ENCODE assay signal across 8 mouse cellular contexts in genomic region chr4:136069954-136070353, GRCm38 (mm10). TPM values are rescaled to one million over a fixed set of nuclear protein-coding genes. Genes with fewer than 3 reads are reported as not detected.
A peak's percentile ranks its signal among the peaks of the same experiment; 100 is the strongest.
DNase-seq lines count a peak whose midpoint lies in the region; ATAC-seq and TF ChIP-seq lines count a peak whose summit lies in the region.

No protein-coding gene starts in this region.

- ATAC-seq in forebrain, postnatal 0 days: peak; percentile 71
- ATAC-seq in lung, embryonic 16.5 days (ENCODE audit: low read depth): peak; percentile 78

- peak; percentile 87 for DNase-seq in MN1 (ENCODE audit: low spot score)
- peak; percentile 47 to 53 for DNase-seq in cerebellum, adult 2 months
- peak; percentile 86 for DNase-seq in forebrain, postnatal 0 days
- DNase-seq in heart, postnatal 4 days: peak; percentile 91
- peak; percentile 61 to 81 for DNase-seq in layer of hippocampus, adult 2 months (ENCODE audit: low spot score in 2 of 2)
- DNase-seq in ovary, postnatal 36 days (ENCODE audit: low spot score): peak; percentile 85
- peak; percentile 90 for DNase-seq in thymus, postnatal 25 days

- H3K4me1 ChIP-seq in cerebellum, adult 2 months (ENCODE audit: control insufficient read depth, insufficient read depth, low read length): 0 out of 2 replicates have a peak, but pooled peaks cover 5% of the 10 kb centered on the region
- no peaks in the 10 kb centered on the region for H3K4me1 ChIP-seq in forebrain, postnatal 0 days (ENCODE audit: insufficient read depth)
- peaks cover 3% of the 10 kb centered on the region for H3K4me1 ChIP-seq in lung, embryonic 16.5 days (replicated peaks; ENCODE audit: control insufficient read depth, insufficient read depth, low read length)

- no peak overlapping the region for H3K4me3 ChIP-seq in cerebellum, adult 2 months (replicated peaks; ENCODE audit: insufficient read depth, low read depth, low read length)
- H3K4me3 ChIP-seq in forebrain, postnatal 0 days (ENCODE audit: low read depth, low read length): no peak overlapping the region
- H3K4me3 ChIP-seq in layer of hippocampus, adult 2 months: no peak overlapping the region
- H3K4me3 ChIP-seq in lung, embryonic 16.5 days (ENCODE audit: low read length): no peak overlapping the region

- TF ChIP-seq POLR2A in cerebellum, adult 2 months (IDR thresholded peaks at IDR 0.05; ENCODE audit: borderline replicate concordance, insufficient read depth, low read length): no peak

- no peak overlapping the region for H3K9ac ChIP-seq in forebrain, postnatal 0 days
- H3K9ac ChIP-seq in lung, embryonic 16.5 days (ENCODE audit: low read length): peak overlapping the region; percentile 21; the same call in 1 of the 2 replicates

- H3K27ac ChIP-seq in cerebellum, adult 2 months (ENCODE audit: insufficient read depth, low read length): no peak overlapping the region
- H3K27ac ChIP-seq in forebrain, postnatal 0 days (ENCODE audit: low read depth, low read length): no peak overlapping the region
- H3K27ac ChIP-seq in layer of hippocampus, adult 2 months: no peak overlapping the region; the same call in 1 of the 2 replicates
- peak overlapping the region; percentile 3; the same call in 1 of the 2 replicates for H3K27ac ChIP-seq in lung, embryonic 16.5 days (ENCODE audit: low read length)

- 4% methylated on average over 18 of the region's 18 CpGs for WGBS in cerebellum, adult 2 months
- WGBS in forebrain, postnatal 0 days: 2% methylated on average over 18 of the region's 18 CpGs
- WGBS in lung, embryonic 16.5 days: 2% methylated on average over 18 of the region's 18 CpGs

- TF ChIP-seq CTCF in cerebellum, adult 2 months (IDR thresholded peaks at IDR 0.05; ENCODE audit: borderline replicate concordance, insufficient read depth, low read depth, low read length): peak; percentile 79
- TF ChIP-seq CTCF in forebrain, postnatal 0 days (IDR thresholded peaks at IDR 0.05; ENCODE audit: low read depth): peak; percentile 95
- TF ChIP-seq CTCF in layer of hippocampus, adult 2 months (conservative IDR thresholded peaks at IDR 0.05): peak; percentile 95

- H3K4me2 ChIP-seq in forebrain, postnatal 0 days (ENCODE audit: low read depth): no peak overlapping the region
- H3K4me2 ChIP-seq in lung, embryonic 16.5 days (ENCODE audit: low read depth, low read length): no peak overlapping the region

- H3K9me3 ChIP-seq in forebrain, postnatal 0 days (ENCODE audit: low read length): no peaks in the 10 kb centered on the region
- no peaks in the 10 kb centered on the region for H3K9me3 ChIP-seq in lung, embryonic 16.5 days (ENCODE audit: control insufficient read depth, low read length)

- no peaks in the 10 kb centered on the region for H3K36me3 ChIP-seq in forebrain, postnatal 0 days (ENCODE audit: insufficient read depth)
- H3K36me3 ChIP-seq in lung, embryonic 16.5 days (ENCODE audit: control insufficient read depth, insufficient read depth, low read length): no peaks in the 10 kb centered on the region

- H3K27me3 ChIP-seq in cerebellum, adult 2 months (ENCODE audit: control insufficient read depth, insufficient read depth, low read length): no peaks in the 10 kb centered on the region
- H3K27me3 ChIP-seq in forebrain, postnatal 0 days (ENCODE audit: insufficient read depth, low read length): no peaks in the 10 kb centered on the region; the same call in 1 of the 2 replicates
- H3K27me3 ChIP-seq in lung, embryonic 16.5 days (ENCODE audit: control insufficient read depth, insufficient read depth, low read depth, low read length): no peaks in the 10 kb centered on the region

RNA-seq across cellular contexts. Expression of gene Rpl11, which starts 16.7 kb away (rescaled TPM):
- polyA plus RNA-seq in cerebellum, adult 2 months (2012; rRNA removed): 436 and 481 TPM in 2 replicates
- 872 and 1,141 TPM in 2 replicates for total RNA-seq in forebrain, postnatal 0 days (2014; rRNA removed)
- polyA plus RNA-seq in forebrain, postnatal 0 days (2015; fragmentation: Nextera tagmentation; extraction: Ambion mirVana): 313 and 396 TPM in 2 replicates
- total RNA-seq in heart, postnatal 4 days (2021): 100 to 1,000 TPM; 395 to 405 TPM
- 100 to 1,000 TPM; 291 to 317 TPM for total RNA-seq in layer of hippocampus, adult 2 months (2021)
- 458 and 506 TPM in 2 replicates for polyA plus RNA-seq in lung, embryonic 16.5 days (2015; fragmentation: Nextera tagmentation; extraction: Ambion mirVana)

RNA-seq across cellular contexts. Expression of gene Eloa, which starts 48.4 kb away (rescaled TPM):
- polyA plus RNA-seq in cerebellum, adult 2 months (2012; rRNA removed): 18.3 and 19.2 TPM in 2 replicates
- 32.2 and 36.7 TPM in 2 replicates for total RNA-seq in forebrain, postnatal 0 days (2014; rRNA removed)
- 17.2 and 21.3 TPM in 2 replicates for polyA plus RNA-seq in forebrain, postnatal 0 days (2015; fragmentation: Nextera tagmentation; extraction: Ambion mirVana)
- 10 to 100 TPM; 38.4 to 38.5 TPM for total RNA-seq in heart, postnatal 4 days (2021)
- 10 to 100 TPM; 27.3 to 28.5 TPM for total RNA-seq in layer of hippocampus, adult 2 months (2021)
- 40.8 and 41.0 TPM in 2 replicates for polyA plus RNA-seq in lung, embryonic 16.5 days (2015; fragmentation: Nextera tagmentation; extraction: Ambion mirVana)
